Comparison of ENCODE assay signal across 9 mouse cellular contexts in genomic region chr5:31219911-31220447, GRCm38 (mm10). TPM values are rescaled to one million over a fixed set of nuclear protein-coding genes. Genes with fewer than 3 reads are reported as not detected.
DNase-seq lines count a peak whose midpoint lies in the region; TF ChIP-seq lines count a peak whose summit lies in the region.
"Had no signal": no experiment of that assay in that cellular context is flagged by ENCODE, and none has a peak within 500 bp of the region (broad histone marks: within the 10 kb centered on the region; RNA-seq: fewer than 3 reads in every experiment).

No protein-coding gene starts in this region.

- TF ChIP-seq CTCF in thymus, adult 2 months (IDR thresholded peaks at IDR 0.05; ENCODE audit: borderline replicate concordance, control insufficient read depth, extremely low read depth, insufficient read depth, low read length, poor library complexity), result peak; percentile 12; the same call in 1 of the 2 replicates

- peak; percentile 67 for DNase-seq in adrenal gland, postnatal 10 days
- DNase-seq in adrenal gland, postnatal 4 days (ENCODE audit: low spot score in 2 of 2), result no peak
- no peak for DNase-seq in thymus, adult 2 months
- no peak for DNase-seq in thymus, postnatal 25 days
- DNase-seq in gastrocnemius, postnatal 4 days (ENCODE audit: low spot score in 2 of 2), result peak; percentile 43 to 59
- peak; percentile 61 for DNase-seq in left cerebral cortex, postnatal 4 days
- DNase-seq in mesoderm, embryonic 11.5 days (ENCODE audit: low read depth, low spot score), result peak; percentile 67
- DNase-seq in testis, postnatal 10 days (ENCODE audit: low spot score), result peak; percentile 77

- intact Hi-C loops in left cerebral cortex, postnatal 4 days (cut with DNase I), result no loop called here

- no peak for TF ChIP-seq POLR2A in thymus, adult 2 months (IDR thresholded peaks at IDR 0.05; ENCODE audit: control insufficient read depth, extremely low read depth, insufficient read depth, low read length, poor library complexity)

- WGBS in thymus, adult 2 months, result 0% methylated on average over 40 of the region's 40 CpGs

- peak overlapping the region; percentile 81 for H3K4me3 ChIP-seq in thymus, adult 2 months (ENCODE audit: control insufficient read depth, insufficient read depth, low read length)

- H3K27me3 ChIP-seq in thymus, adult 2 months (ENCODE audit: control insufficient read depth, insufficient read depth, low read length), result no peaks in the 10 kb centered on the region

- H3K4me1 ChIP-seq in thymus, adult 2 months (replicated peaks; ENCODE audit: control insufficient read depth, insufficient read depth, low read length), result peaks cover 9% of the 10 kb centered on the region

- H3K36me3 ChIP-seq in thymus, adult 2 months (ENCODE audit: control insufficient read depth, insufficient read depth, low read length), result no peaks in the 10 kb centered on the region

- H3K27ac ChIP-seq in thymus, adult 2 months (ENCODE audit: control insufficient read depth, insufficient read depth, low read length), result peak overlapping the region; percentile 37

RNA-seq across cellular contexts. Expression of gene Ppm1g, which starts 0.5 kb away (rescaled TPM):
- 100 to 1,000 TPM; 125 to 127 TPM for total RNA-seq in adrenal gland, postnatal 10 days (2021)
- total RNA-seq in adrenal gland, postnatal 4 days (2021), result 100 to 1,000 TPM; 107 to 117 TPM
- 122 and 168 TPM in 2 replicates for polyA plus RNA-seq in thymus, adult 2 months (2012; rRNA removed)
- total RNA-seq in gastrocnemius, postnatal 4 days (2021), result 10 to 100 TPM; 55.3 to 63.8 TPM
- total RNA-seq in left cerebral cortex, postnatal 4 days (2021), result 100 to 1,000 TPM; 144 to 146 TPM

RNA-seq across cellular contexts. Expression of gene Zfp513, which starts 17.9 kb away (rescaled TPM):
- total RNA-seq in adrenal gland, postnatal 10 days (2021), result 10 to 100 TPM; 23.0 to 23.7 TPM
- total RNA-seq in adrenal gland, postnatal 4 days (2021), result 10 to 100 TPM; 32.3 to 33.7 TPM
- polyA plus RNA-seq in thymus, adult 2 months (2012; rRNA removed), result 88.5 and 90.3 TPM in 2 replicates
- 10 to 100 TPM; 12.2 to 13.0 TPM for total RNA-seq in gastrocnemius, postnatal 4 days (2021)
- total RNA-seq in left cerebral cortex, postnatal 4 days (2021), result 10 to 100 TPM; 27.6 to 30.1 TPM

RNA-seq across cellular contexts. Expression of gene Nrbp1, which starts 20.7 kb away (rescaled TPM):
- total RNA-seq in adrenal gland, postnatal 10 days (2021), result 10 to 100 TPM; 79.6 to 86.2 TPM
- 100 to 1,000 TPM; 113 TPM for total RNA-seq in adrenal gland, postnatal 4 days (2021)
- 261 and 301 TPM in 2 replicates for polyA plus RNA-seq in thymus, adult 2 months (2012; rRNA removed)
- 100 to 1,000 TPM in 1 of 2 experiments, 10 to 100 TPM in 1; 91.4 to 105 TPM for total RNA-seq in gastrocnemius, postnatal 4 days (2021)
- 10 to 100 TPM; 91.8 to 94.3 TPM for total RNA-seq in left cerebral cortex, postnatal 4 days (2021)

RNA-seq across cellular contexts. Expression of gene Gm9970, which starts 21.1 kb away (rescaled TPM):
- under 1 TPM in 1 of 2 experiments, not detected in 1; 0.97 TPM for total RNA-seq in adrenal gland, postnatal 10 days (2021)
- total RNA-seq in adrenal gland, postnatal 4 days (2021), result 1 to 10 TPM in 1 of 2 experiments, under 1 TPM in 1; 0.98 to 1.0 TPM
- 0.29 and 0.69 TPM in 2 replicates for polyA plus RNA-seq in thymus, adult 2 months (2012; rRNA removed)
- total RNA-seq in gastrocnemius, postnatal 4 days (2021), result under 1 TPM in 1 of 2 experiments, not detected in 1; 0.70 TPM
- not detected for total RNA-seq in left cerebral cortex, postnatal 4 days (2021)
- total RNA-seq: layer of hippocampus, postnatal 36 days had no signal

RNA-seq across cellular contexts. Expression of gene Eif2b4, which starts 26.7 kb away (rescaled TPM):
- 10 to 100 TPM; 38.9 to 48.2 TPM for total RNA-seq in adrenal gland, postnatal 10 days (2021)
- total RNA-seq in adrenal gland, postnatal 4 days (2021), result 10 to 100 TPM; 36.8 to 41.9 TPM
- polyA plus RNA-seq in thymus, adult 2 months (2012; rRNA removed), result 74.5 and 88.0 TPM in 2 replicates
- total RNA-seq in gastrocnemius, postnatal 4 days (2021), result 10 to 100 TPM; 33.1 to 42.9 TPM
- total RNA-seq in left cerebral cortex, postnatal 4 days (2021), result 10 to 100 TPM; 45.8 to 48.3 TPM

Comparison
In these comparisons a context has a peak if more than half of its experiments do, and no peak if none do; other contexts are left out.
1. DNase-seq: peak in adrenal gland, postnatal 10 days (single experiment), gastrocnemius, postnatal 4 days (2 of 2), left cerebral cortex, postnatal 4 days (single experiment), mesoderm, embryonic 11.5 days (single experiment) and testis, postnatal 10 days (single experiment); none in adrenal gland, postnatal 4 days (0 of 2), thymus, adult 2 months (single experiment) and thymus, postnatal 25 days (single experiment).